Mouse (Mus musculus) hindlimb bud, embryonic 11.5 days (tissue): ENCODE data around the gene Kcnj10.

Experiments used
- DNase-seq: peaks from one replicate; pipeline ENCODE4 v3.0.0-alpha.2; 2012; ENCODE audit warnings: low read depth, low spot score; ENCODE audit errors: extremely low spot score

Kcnj10 gene

GRCm38 (mm10) chr1:172329616-172330015 is 11.4 kb upstream of the Kcnj10 start:
- DNase-seq = no peak

DNA sequence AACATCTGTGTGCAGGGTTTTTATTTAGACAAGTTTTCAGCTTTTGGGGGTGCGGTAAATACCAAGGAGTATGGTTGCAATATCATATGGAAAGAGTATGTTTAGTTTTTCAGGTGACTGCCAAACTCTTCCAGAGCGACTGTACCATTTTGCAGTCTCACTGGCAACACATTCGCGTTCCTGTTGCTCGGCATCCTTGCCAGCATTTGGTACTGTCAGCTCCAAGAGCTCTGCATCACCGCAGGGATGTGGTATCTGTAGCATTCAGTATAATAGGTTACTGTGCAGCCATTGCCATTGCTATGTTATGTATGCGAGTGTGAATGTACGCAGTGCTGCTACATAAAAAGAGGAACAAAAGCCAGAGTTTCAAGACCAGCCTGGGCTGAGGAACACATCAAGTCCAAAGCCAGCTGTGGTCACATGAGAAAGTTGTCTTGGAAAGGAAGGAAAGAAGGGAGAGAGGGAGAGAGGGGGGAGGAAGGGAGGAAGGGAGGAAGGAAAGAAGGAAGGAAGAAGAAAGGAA is 9.5 kb upstream of the Kcnj10 start:
- no peak for DNase-seq

DNA sequence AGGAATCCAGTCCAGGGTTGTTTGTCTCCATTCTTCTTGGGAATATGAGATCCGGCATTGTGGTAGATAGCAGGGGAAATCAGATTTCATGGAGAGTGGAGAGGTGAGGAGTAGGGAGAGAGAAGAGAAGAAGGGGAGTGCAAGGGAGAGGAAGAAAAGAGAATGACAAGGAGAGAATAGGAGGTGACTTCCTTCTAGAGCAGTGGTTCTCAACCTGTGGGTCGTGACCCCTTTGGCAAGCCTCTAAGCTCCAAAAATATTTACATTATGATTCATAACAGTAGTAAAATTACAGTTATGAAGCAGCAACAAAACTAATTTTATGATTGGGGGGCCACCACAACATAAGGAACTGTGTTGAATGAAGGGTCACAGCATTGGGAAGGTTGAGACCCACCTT is 8.1 kb upstream of the Kcnj10 start:
- DNase-seq = no peak

- DNase-seq = no peak
These were observed 7.5 kb upstream of the Kcnj10 start for GRCm38 (mm10) chr1:172333512-172333911.

GRCm38 (mm10) chr1:172335804-172336203 is 5.2 kb upstream of the Kcnj10 start:
- DNase-seq = no peak

GRCm38 (mm10) chr1:172337411-172338185 is 3.4 kb upstream of the Kcnj10 start:
- no peak for DNase-seq

- DNase-seq = no peak
These were observed 376 bp downstream of the Kcnj10 start for GRCm38 (mm10) chr1:172341386-172341785.

- DNase-seq = no peak
These were observed 1.7 kb downstream of the Kcnj10 start for GRCm38 (mm10) chr1:172342729-172343128.

DNA sequence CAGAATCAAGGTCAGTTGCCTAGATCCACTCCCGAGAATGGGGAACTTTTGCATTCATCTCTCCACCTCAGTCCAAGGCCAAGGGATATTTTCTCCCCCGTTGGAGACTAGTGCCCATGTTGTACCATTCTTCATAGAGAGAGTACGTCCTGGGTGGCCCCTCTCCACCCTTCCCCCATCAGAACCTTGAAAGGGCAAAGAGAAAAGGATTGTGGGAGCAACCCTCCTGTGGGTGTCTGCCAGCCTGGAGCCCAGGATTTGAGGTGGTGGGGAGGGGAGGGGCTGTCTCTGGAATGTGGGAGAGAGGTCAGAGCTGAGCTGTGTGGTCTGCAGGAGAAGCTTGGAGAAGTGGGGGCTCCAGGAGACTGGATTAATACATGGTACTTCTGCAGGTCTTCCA is 2.9 kb downstream of the Kcnj10 start:
- no peak for DNase-seq

DNA sequence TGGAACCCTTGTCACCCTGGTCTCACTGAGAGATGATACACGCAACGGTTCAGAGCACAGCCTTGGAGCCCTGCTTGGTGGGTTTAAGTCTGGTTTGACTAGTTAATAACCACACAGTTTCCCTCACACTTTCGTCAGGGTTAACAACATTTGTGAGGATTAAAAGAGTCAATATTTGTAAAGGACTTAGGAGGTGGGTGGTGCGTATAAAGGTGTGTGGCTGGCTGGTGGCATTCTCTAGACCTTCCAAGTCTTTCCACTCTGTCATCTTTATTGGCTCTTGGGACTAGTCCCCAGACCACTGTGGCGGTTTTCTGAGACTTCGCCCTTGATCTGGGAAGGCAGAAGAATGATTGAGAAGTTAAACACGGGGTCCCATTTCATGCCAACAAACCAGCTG is 3.8 kb downstream of the Kcnj10 start:
- DNase-seq = no peak

- DNase-seq = no peak
These were observed 5.7 kb downstream of the Kcnj10 start for GRCm38 (mm10) chr1:172346707-172347106.

DNA sequence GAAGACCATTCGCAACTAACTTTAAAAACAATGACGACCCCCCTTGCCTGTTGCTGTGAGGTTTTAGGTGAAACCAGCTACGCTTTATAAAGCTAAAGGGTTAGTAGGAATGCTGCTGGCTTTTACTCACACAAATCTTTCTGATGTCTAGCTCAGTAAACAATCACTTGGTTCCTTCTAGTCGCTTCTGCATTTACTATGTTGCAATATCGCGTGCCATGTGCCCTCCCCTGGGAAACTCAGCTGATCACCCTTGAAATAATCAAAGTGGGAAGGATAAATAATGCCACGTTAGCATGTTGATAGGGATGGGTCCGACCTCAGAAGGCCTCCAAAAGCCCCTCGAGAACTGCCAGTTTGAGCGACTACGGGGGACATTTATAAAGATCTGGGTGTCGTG is 6.4 kb downstream of the Kcnj10 start:
- DNase-seq = no peak

DNA sequence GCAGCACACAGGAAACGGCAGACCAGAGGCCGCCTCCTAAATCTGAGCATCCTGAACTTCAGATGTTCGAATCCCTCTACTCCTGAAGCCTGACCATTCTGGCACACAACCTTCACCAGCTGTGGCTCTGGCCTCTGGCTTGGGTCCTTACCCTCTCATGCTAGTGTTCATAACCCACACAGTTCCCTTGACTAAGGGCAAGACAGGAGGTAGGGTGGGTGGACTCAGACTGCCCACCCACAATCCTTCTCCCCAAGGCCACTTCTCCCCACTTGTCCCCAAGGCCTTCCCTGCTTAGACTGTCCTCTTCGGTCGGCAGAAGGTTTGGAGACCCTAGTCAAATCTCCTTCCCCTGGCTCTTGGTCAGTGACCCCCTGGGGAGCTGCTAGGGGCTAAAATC is 8.5 kb downstream of the Kcnj10 start:
- DNase-seq = no peak

- DNase-seq = no peak
These were observed 9.2 kb downstream of the Kcnj10 start for GRCm38 (mm10) chr1:172349916-172350812.

DNA sequence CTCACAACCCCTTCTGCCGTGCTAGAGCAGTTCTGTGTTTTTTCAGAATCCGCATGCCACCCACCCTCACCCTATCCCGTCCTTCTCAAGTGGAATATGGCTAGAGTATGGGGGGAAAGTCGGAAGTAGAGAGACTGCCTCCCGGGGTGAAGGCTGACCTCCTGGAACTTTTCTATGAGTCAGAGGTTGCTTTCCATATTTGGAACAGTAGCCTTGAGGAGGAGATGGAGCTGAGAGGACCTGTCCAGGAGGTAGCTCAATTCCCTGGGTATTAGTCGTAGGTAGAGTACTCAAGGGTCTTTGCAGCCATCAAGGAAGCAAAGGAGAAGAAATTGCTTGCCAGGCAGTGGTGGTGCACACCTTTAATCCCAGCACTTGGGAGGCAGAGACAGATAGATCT is 11.0 kb downstream of the Kcnj10 start:
- DNase-seq = no peak

DNA sequence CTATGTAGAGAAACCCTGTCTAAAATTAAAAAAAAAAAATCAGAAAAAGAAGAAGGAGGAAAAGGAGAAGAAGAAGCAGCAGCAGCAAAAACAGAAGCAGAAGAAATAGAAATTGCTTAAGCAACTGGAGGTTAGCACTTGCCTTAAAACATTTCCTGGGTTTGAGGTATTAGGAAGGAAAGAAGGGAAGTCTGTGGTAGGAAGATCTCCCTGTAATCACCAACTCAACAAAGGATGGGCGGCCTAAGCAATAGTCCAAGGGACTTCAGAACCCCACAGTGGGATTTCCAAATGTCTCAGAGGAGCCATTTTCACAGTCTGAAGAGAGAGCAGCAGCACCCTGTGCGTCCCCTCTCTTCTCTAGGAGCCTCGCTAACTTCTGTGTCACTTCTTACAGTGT is 11.4 kb downstream of the Kcnj10 start:
- DNase-seq = no peak

- no peak for DNase-seq
These were observed 14.3 kb downstream of the Kcnj10 start for GRCm38 (mm10) chr1:172355336-172355735.

- no peak for DNase-seq
These were observed 16.5 kb downstream of the Kcnj10 start for GRCm38 (mm10) chr1:172357550-172357949.

DNA sequence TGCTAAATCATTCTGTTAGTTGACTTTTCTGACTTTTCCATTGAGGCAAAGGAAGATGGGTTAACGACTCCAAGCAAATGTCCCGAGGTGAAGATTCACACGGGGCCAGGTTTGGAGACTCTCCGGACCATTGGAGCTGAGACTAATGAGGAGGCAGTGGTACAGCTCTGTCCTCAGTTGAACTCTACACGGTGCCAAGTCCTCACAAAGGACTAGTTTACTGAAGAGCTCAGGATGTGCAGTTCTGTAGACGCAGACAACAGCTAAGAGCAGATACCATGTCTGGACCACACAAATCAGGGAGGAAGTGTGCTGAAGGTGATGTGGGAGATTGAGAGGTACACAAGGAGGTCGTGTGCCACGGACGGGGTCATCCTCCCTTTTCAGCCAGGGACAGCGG is 17.3 kb downstream of the Kcnj10 start:
- DNase-seq = no peak

- DNase-seq = no peak
These were observed 23.7 kb downstream of the Kcnj10 start for GRCm38 (mm10) chr1:172364684-172365083.

DNA sequence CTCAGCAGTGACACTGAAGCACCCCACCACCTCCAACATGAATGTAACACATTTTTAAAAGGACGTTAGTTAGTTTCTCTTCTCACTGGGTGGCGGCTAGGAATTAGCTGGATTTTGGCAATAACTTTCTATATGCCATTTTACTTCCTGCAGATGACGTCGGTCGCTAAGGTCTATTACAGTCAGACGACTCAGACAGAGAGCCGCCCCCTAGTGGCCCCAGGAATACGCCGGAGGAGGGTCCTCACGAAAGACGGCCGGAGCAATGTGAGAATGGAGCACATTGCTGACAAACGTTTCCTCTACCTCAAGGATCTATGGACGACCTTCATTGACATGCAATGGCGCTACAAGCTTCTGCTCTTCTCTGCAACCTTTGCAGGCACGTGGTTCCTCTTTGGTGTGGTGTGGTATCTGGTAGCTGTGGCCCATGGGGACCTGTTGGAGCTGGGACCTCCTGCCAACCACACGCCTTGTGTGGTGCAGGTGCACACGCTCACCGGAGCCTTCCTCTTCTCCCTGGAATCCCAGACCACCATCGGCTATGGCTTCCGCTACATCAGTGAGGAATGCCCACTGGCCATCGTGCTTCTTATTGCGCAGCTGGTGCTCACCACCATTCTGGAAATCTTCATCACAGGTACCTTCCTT is 27.9 kb downstream of the Kcnj10 start:
- no peak for DNase-seq
